9 mouse cellular contexts compared by ENCODE assay signal in genomic region chr8:120040861-120041260, GRCm38 (mm10). TPM values are rescaled to one million over a fixed set of nuclear protein-coding genes. Genes with fewer than 3 reads are reported as not detected.
A peak's percentile ranks its signal among the peaks of the same experiment; 100 is the strongest.
DNase-seq lines count a peak whose midpoint lies in the region; ATAC-seq and TF ChIP-seq lines count a peak whose summit lies in the region.
"Had no signal": no experiment of that assay in that cellular context is flagged by ENCODE, and none has a peak within 500 bp of the region (broad histone marks: within the 10 kb centered on the region; RNA-seq: fewer than 3 reads in every experiment).

No protein-coding gene starts in this region.

- H3K4me3 ChIP-seq in kidney, embryonic 15.5 days (replicated peaks): no peak overlapping the region
- H3K4me3 ChIP-seq in kidney, postnatal 0 days (replicated peaks; ENCODE audit: low read depth, low read length): no peak overlapping the region
- H3K4me3 ChIP-seq: embryonic facial prominence, embryonic 13.5 days had no signal

- no peak overlapping the region for H3K4me2 ChIP-seq in kidney, embryonic 15.5 days
- H3K4me2 ChIP-seq in kidney, postnatal 0 days (ENCODE audit: low read length): no peak overlapping the region
- H3K4me2 ChIP-seq: embryonic facial prominence, embryonic 13.5 days had no signal

- H3K4me1 ChIP-seq in kidney, embryonic 15.5 days: peaks cover 26% of the 10 kb centered on the region
- H3K4me1 ChIP-seq in kidney, postnatal 0 days (replicated peaks; ENCODE audit: insufficient read depth, low read length): no peaks in the 10 kb centered on the region

- ATAC-seq in kidney, embryonic 15.5 days (replicated peaks; ENCODE audit: low FRiP score): no peak
- ATAC-seq in common myeloid progenitor, adult 5-6 weeks (replicated peaks; ENCODE audit: low read depth, poor library complexity, severe bottlenecking): peak; percentile 92
- no peak for ATAC-seq in kidney, postnatal 0 days (replicated peaks; ENCODE audit: low FRiP score, low read depth)

- no peak overlapping the region for H3K9ac ChIP-seq in kidney, embryonic 15.5 days
- no peak overlapping the region for H3K9ac ChIP-seq in kidney, postnatal 0 days (ENCODE audit: low read depth, low read length)
- H3K9ac ChIP-seq: embryonic facial prominence, embryonic 13.5 days had no signal

- no peaks in the 10 kb centered on the region for H3K9me3 ChIP-seq in kidney, embryonic 15.5 days (replicated peaks)
- H3K9me3 ChIP-seq in kidney, postnatal 0 days (replicated peaks; ENCODE audit: low read length): no peaks in the 10 kb centered on the region
- H3K9me3 ChIP-seq: embryonic facial prominence, embryonic 13.5 days had no signal

- H3K36me3 ChIP-seq in kidney, embryonic 15.5 days: no peaks in the 10 kb centered on the region
- no peaks in the 10 kb centered on the region for H3K36me3 ChIP-seq in kidney, postnatal 0 days (ENCODE audit: insufficient read depth, low read length)
- H3K36me3 ChIP-seq: embryonic facial prominence, embryonic 13.5 days had no signal

- 52% methylated on average over 1 of the region's 1 CpGs for WGBS in kidney, embryonic 15.5 days
- WGBS in kidney, postnatal 0 days: 59% methylated on average over 1 of the region's 1 CpGs

- TF ChIP-seq CTCF in kidney, postnatal 0 days (IDR thresholded peaks at IDR 0.05; ENCODE audit: low read depth): no peak

- DNase-seq in kidney, adult 18-20 months: peak; percentile 36
- peak; percentile 40 for DNase-seq in kidney, postnatal 0 days (ENCODE audit: low spot score)
- DNase-seq in lung, postnatal 10 days: peak; percentile 75
- no peak for DNase-seq in MN1 (ENCODE audit: low spot score)
- DNase-seq in natural killer cell, adult 2 months (ENCODE audit: low spot score in 2 of 2): no peak
- no peak for DNase-seq in ovary, adult 18-20 months (ENCODE audit: low spot score)

- 0 out of 2 replicates have a peak, but pooled peaks cover 6% of the 10 kb centered on the region for H3K27me3 ChIP-seq in kidney, embryonic 15.5 days
- H3K27me3 ChIP-seq in kidney, postnatal 0 days (ENCODE audit: insufficient read depth, low read length): no peaks in the 10 kb centered on the region
- H3K27me3 ChIP-seq: embryonic facial prominence, embryonic 13.5 days had no signal

- H3K27ac ChIP-seq in kidney, embryonic 15.5 days: no peak overlapping the region
- H3K27ac ChIP-seq in kidney, postnatal 0 days: no peak overlapping the region
- H3K27ac ChIP-seq: embryonic facial prominence, embryonic 13.5 days had no signal

RNA-seq across cellular contexts. Expression of gene Crispld2, which starts 48.6 kb away (rescaled TPM):
- 7.7 and 11.1 TPM in 2 replicates for polyA plus RNA-seq in kidney, embryonic 15.5 days (2015; fragmentation: Nextera tagmentation; extraction: Ambion mirVana)
- 0.10 TPM in 1 of 2 replicates, not detected in the other for total RNA-seq in common myeloid progenitor, adult 5-6 weeks (2017)
- 12.2 and 12.7 TPM in 2 replicates for polyA plus RNA-seq in kidney, postnatal 0 days (2015; fragmentation: Nextera tagmentation; extraction: Ambion mirVana)

Comparison
In these comparisons a context has a peak if more than half of its experiments do, and no peak if none do; other contexts are left out.
1. DNase-seq: peak in kidney, adult 18-20 months (single experiment), kidney, postnatal 0 days (single experiment) and lung, postnatal 10 days (single experiment); none in MN1 (single experiment), natural killer cell, adult 2 months (0 of 2) and ovary, adult 18-20 months (single experiment).